Mouse (Mus musculus) neural tube, embryonic 15.5 days (tissue): ENCODE data around the gene Dynll1. TPM values are rescaled to one million over a fixed set of nuclear protein-coding genes. Genes with fewer than 3 reads are reported as not detected.

ENCODE experiments used
- ATAC-seq: fragments of 200-750 bp; cut with Nextera tagmentation; 2 replicates; pipeline ENCODE4 v1.8.0; 2017; ENCODE audit warnings: mild to moderate bottlenecking, moderate TSS enrichment, moderate library complexity; ENCODE audit not compliant: low FRiP score
- H3K27ac ChIP-seq: fragments of 300-500 bp; sonication (generic); replicated peaks from 2 replicates; pipeline ENCODE4 v1.5.1; 2015; ENCODE audit warnings: mild to moderate bottlenecking, inconsistent platforms
- H3K27me3 ChIP-seq: fragments of 300-500 bp; sonication (generic); replicated peaks from 2 replicates; pipeline ENCODE4 v1.6.1; 2015; ENCODE audit warnings: inconsistent platforms
- H3K36me3 ChIP-seq: fragments of 300-500 bp; sonication (generic); 2 replicates; pipeline ENCODE4 v1.6.1; 2015; ENCODE audit warnings: inconsistent platforms
- H3K4me1 ChIP-seq: fragments of 300-500 bp; sonication (generic); 2 replicates; pipeline ENCODE4 v1.6.1; 2015; ENCODE audit warnings: inconsistent platforms
- H3K4me2 ChIP-seq: fragments of 300-500 bp; sonication (generic); 2 replicates; pipeline ENCODE4 v1.6.1; 2015; ENCODE audit warnings: inconsistent platforms, mild to moderate bottlenecking, moderate library complexity
- H3K4me3 ChIP-seq: fragments of 300-500 bp; sonication (generic); replicated peaks from 2 replicates; pipeline ENCODE4 v1.5.1; 2015; ENCODE audit warnings: mild to moderate bottlenecking, inconsistent platforms
- H3K9ac ChIP-seq: fragments of 300-500 bp; sonication (generic); replicated peaks from 2 replicates; pipeline ENCODE4 v1.6.1; 2015; ENCODE audit warnings: mild to moderate bottlenecking, inconsistent platforms
- H3K9me3 ChIP-seq: fragments of 300-500 bp; sonication (generic); replicated peaks from 2 replicates; pipeline ENCODE4 v1.6.1; 2016; ENCODE audit warnings: inconsistent platforms
- WGBS: fragments of 180-500 bp; shearing (Covaris S2); methylation state at CpG from one replicate; pipeline ENCODE4 v1.1.7; 2015; ENCODE audit warnings: mixed read lengths; 5-methylcytosine and 5-hydroxymethylcytosine counted together
- polyA plus RNA-seq: library from polyadenylated mRNA; unstranded; fragments of >200 nt; fragmentation: Nextera tagmentation; extraction: Ambion mirVana; gene quantifications from 2 replicates; pipeline ENCODE4 v1.2.1, GENCODE M21; 2015

Dynll1 gene
- polyA plus RNA-seq, 1 experiment from 2014 or later = 1,328 TPM

GRCm38 (mm10) chr5:115273549-115274135 lies 27.2 kb downstream of the Dynll1 start:
- Histone ChIP-seq H3K4me2 (peak overlapping the region; percentile 74), H3K27ac (peak overlapping the region; percentile 90), H3K4me3 (peak overlapping the region; percentile 100; the same call in 1 of the 2 replicates), H3K36me3 (no peaks in the 10 kb centered on the region), H3K9ac (no peak overlapping the region; the same call in 1 of the 2 replicates), H3K4me1 (peaks cover 41% of the 10 kb centered on the region), H3K9me3 (no peaks in the 10 kb centered on the region), H3K27me3 (no peaks in the 10 kb centered on the region)
- 71% methylated on average over 6 of the region's 6 CpGs for WGBS
- 0 out of 2 replicates have a peak, but pooled peaks have one; percentile 5 for ATAC-seq

GRCm38 (mm10) chr5:115272812-115273548 lies 27.8 kb downstream of the Dynll1 start, which contains the start of gene Rnf10:
Gene Rnf10, minus strand, starts transcription at chr5:115272898.
- WGBS = 13% methylated on average over 26 of the region's 26 CpGs
- Histone ChIP-seq H3K27me3 (no peaks in the 10 kb centered on the region), H3K4me1 (peaks cover 47% of the 10 kb centered on the region), H3K4me3 (peak within 1 kb of the TSS; percentile 100), H3K36me3 (no peaks in the 10 kb centered on the region), H3K4me2 (peak within 1 kb of the TSS; percentile 74), H3K27ac (peak within 1 kb of the TSS; percentile 90), H3K9ac (peak within 1 kb of the TSS; percentile 99), H3K9me3 (no peaks in the 10 kb centered on the region)
- ATAC-seq = peak; percentile 91

- H3K36me3 ChIP-seq = no peaks in the 10 kb centered on the region
- WGBS = under 1% methylated on average over 75 of the region's 77 CpGs
- no peaks in the 10 kb centered on the region for H3K9me3 ChIP-seq
- no peaks in the 10 kb centered on the region for H3K27me3 ChIP-seq
- H3K4me3 ChIP-seq = peak overlapping the region; percentile 100
- peak; percentile 23; the same call in 1 of the 2 replicates for ATAC-seq
- H3K27ac ChIP-seq = peak overlapping the region; percentile 90
- peaks cover 51% of the 10 kb centered on the region for H3K4me1 ChIP-seq
- H3K4me2 ChIP-seq = peak overlapping the region; percentile 74
- peak overlapping the region; percentile 99 for H3K9ac ChIP-seq
These were observed 28.6 kb downstream of the Dynll1 start for GRCm38 (mm10) chr5:115271931-115272811.

GRCm38 (mm10) chr5:115269969-115270368 lies 30.8 kb downstream of the Dynll1 start:
- Histone ChIP-seq H3K9me3 (no peaks in the 10 kb centered on the region), H3K4me3 (peak overlapping the region; percentile 100; the same call in 1 of the 2 replicates), H3K27me3 (no peaks in the 10 kb centered on the region), H3K27ac (no peak overlapping the region), H3K4me1 (peaks cover 61% of the 10 kb centered on the region), H3K36me3 (no peaks in the 10 kb centered on the region), H3K9ac (no peak overlapping the region), H3K4me2 (peak overlapping the region; percentile 74)
- no peak for ATAC-seq
- WGBS = 89% methylated on average over 1 of the region's 1 CpGs

GRCm38 (mm10) chr5:115268266-115268665 lies 32.5 kb downstream of the Dynll1 start:
- no peak for ATAC-seq
- H3K9ac ChIP-seq = no peak overlapping the region
- WGBS = 64% methylated on average over 3 of the region's 3 CpGs
- H3K4me2 ChIP-seq = no peak overlapping the region
- H3K4me3 ChIP-seq = no peak overlapping the region
- H3K27me3 ChIP-seq = no peaks in the 10 kb centered on the region
- H3K4me1 ChIP-seq = peaks cover 56% of the 10 kb centered on the region
- no peak overlapping the region for H3K27ac ChIP-seq
- H3K36me3 ChIP-seq = no peaks in the 10 kb centered on the region
- no peaks in the 10 kb centered on the region for H3K9me3 ChIP-seq

GRCm38 (mm10) chr5:115267469-115268045 lies 33.2 kb downstream of the Dynll1 start:
- 79% methylated on average over 3 of the region's 3 CpGs for WGBS
- Histone ChIP-seq H3K27me3 (no peaks in the 10 kb centered on the region), H3K9me3 (no peaks in the 10 kb centered on the region), H3K27ac (no peak overlapping the region), H3K36me3 (peaks cover 5% of the 10 kb centered on the region; the same call in 1 of the 2 replicates), H3K9ac (no peak overlapping the region), H3K4me1 (peaks cover 52% of the 10 kb centered on the region), H3K4me2 (no peak overlapping the region), H3K4me3 (no peak overlapping the region)
- ATAC-seq = no peak

GRCm38 (mm10) chr5:115266787-115267468 lies 33.9 kb downstream of the Dynll1 start:
- Histone ChIP-seq H3K27me3 (no peaks in the 10 kb centered on the region), H3K4me1 (peaks cover 52% of the 10 kb centered on the region), H3K27ac (no peak overlapping the region), H3K9ac (no peak overlapping the region), H3K4me2 (no peak overlapping the region), H3K9me3 (no peaks in the 10 kb centered on the region), H3K36me3 (peaks cover 8% of the 10 kb centered on the region; the same call in 1 of the 2 replicates), H3K4me3 (no peak overlapping the region)
- WGBS = 84% methylated on average over 8 of the region's 8 CpGs
- no peak for ATAC-seq

- H3K4me2 ChIP-seq = no peak overlapping the region
- H3K9ac ChIP-seq = no peak overlapping the region
- no peaks in the 10 kb centered on the region for H3K9me3 ChIP-seq
- H3K27ac ChIP-seq = no peak overlapping the region
- no peak overlapping the region for H3K4me3 ChIP-seq
- H3K27me3 ChIP-seq = no peaks in the 10 kb centered on the region
- H3K36me3 ChIP-seq = peaks cover 8% of the 10 kb centered on the region; the same call in 1 of the 2 replicates
- 94% methylated on average over 5 of the region's 5 CpGs for WGBS
- ATAC-seq = no peak
- H3K4me1 ChIP-seq = peaks cover 47% of the 10 kb centered on the region
These were observed 34.5 kb downstream of the Dynll1 start for GRCm38 (mm10) chr5:115266340-115266739.

GRCm38 (mm10) chr5:115262502-115263291 lies 38.1 kb downstream of the Dynll1 start:
- H3K9me3 ChIP-seq = no peaks in the 10 kb centered on the region
- H3K27me3 ChIP-seq = no peaks in the 10 kb centered on the region
- H3K4me3 ChIP-seq = no peak overlapping the region
- 85% methylated on average over 14 of the region's 14 CpGs for WGBS
- ATAC-seq = no peak
- H3K4me1 ChIP-seq = peaks cover 13% of the 10 kb centered on the region
- no peak overlapping the region for H3K9ac ChIP-seq
- no peak overlapping the region for H3K27ac ChIP-seq
- H3K4me2 ChIP-seq = no peak overlapping the region
- peaks cover 32% of the 10 kb centered on the region for H3K36me3 ChIP-seq

GRCm38 (mm10) chr5:115261880-115262279 lies 38.9 kb downstream of the Dynll1 start:
- 88% methylated on average over 1 of the region's 1 CpGs for WGBS
- Histone ChIP-seq H3K27me3 (no peaks in the 10 kb centered on the region), H3K9ac (no peak overlapping the region), H3K4me3 (no peak overlapping the region), H3K4me1 (peaks cover 10% of the 10 kb centered on the region), H3K9me3 (no peaks in the 10 kb centered on the region), H3K4me2 (no peak overlapping the region), H3K27ac (no peak overlapping the region), H3K36me3 (peaks cover 40% of the 10 kb centered on the region)
- no peak for ATAC-seq
